Mouse (Mus musculus): Measurements from ENCODE around the gene Olfr1154.

The Olfr1154 gene

DNA sequence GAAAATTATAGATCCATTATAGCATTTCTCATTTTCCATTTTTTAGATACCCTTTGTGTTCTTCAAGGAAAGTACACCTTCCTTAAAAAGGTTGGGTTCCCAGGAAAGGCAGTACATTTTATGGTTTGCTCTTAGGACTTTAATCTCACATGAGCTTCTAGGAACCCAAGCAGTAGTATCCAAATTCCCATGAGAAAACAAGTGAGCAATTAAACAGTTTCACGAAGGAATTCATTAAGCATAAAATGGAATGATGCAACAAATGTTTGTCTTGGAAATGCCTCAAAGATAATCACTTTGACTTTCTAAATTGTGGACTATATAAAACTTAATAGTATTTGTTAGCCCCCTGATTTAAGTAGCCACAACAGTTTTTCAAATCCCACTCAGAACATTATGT lies at the start of gene Olfr1154:
Olfr1154 (minus strand) TSS at position 101 of the 400 bp plus-strand sequence.
- CTCF ChIA-PET, result no interaction called here

GRCm38 (mm10) chr2:87953000-87953399 lies 48.0 kb upstream of the Olfr1154 start, which contains the start of gene Olfr1156:
TSS of gene Olfr1156 (minus strand) at chr2:87953100.
- CTCF ChIA-PET, result no interaction called here

- CTCF ChIA-PET, result interaction anchor here (0.6 kb wide), 1 partner anchor 480 kb away, joined by 4 read pairs; no protein-coding TSS in a partner anchor
These were observed 40.1 kb upstream of the Olfr1154 start, which contains the start of gene Olfr1155 for GRCm38 (mm10) chr2:87945037-87945436. TSS of gene Olfr1155 (minus strand) at chr2:87945137.

- CTCF ChIA-PET, result no interaction called here
These were observed 10.3 kb downstream of the Olfr1154 start, which contains the start of gene Olfr1153 for GRCm38 (mm10) chr2:87894662-87895061. TSS of gene Olfr1153 (plus strand) at chr2:87894962.

GRCm38 (mm10) chr2:87866192-87866591 lies 38.8 kb downstream of the Olfr1154 start, which contains the start of gene Olfr1152:
TSS of gene Olfr1152 (plus strand) at chr2:87866492.
- CTCF ChIA-PET, result interaction anchor here (0.6 kb wide), 1 partner anchor 955 kb away, joined by 3 read pairs; no protein-coding TSS in a partner anchor

- CTCF ChIA-PET, result no interaction called here
These were observed 49.4 kb downstream of the Olfr1154 start, which contains the start of gene Olfr1151 for GRCm38 (mm10) chr2:87855562-87855961. TSS of gene Olfr1151 (plus strand) at chr2:87855862.
